Mouse (Mus musculus) spleen, adult 2 months (tissue): ENCODE measurements around the gene Upk2. TPM values are rescaled to one million over a fixed set of nuclear protein-coding genes. Genes with fewer than 3 reads are reported as not detected.
A peak's percentile ranks its signal among the peaks of the same experiment; 100 is the strongest.

ENCODE experiments used
- DNase-seq, 2 experiments: peaks; one replicate each; pipeline versions ENCODE4 v3.0.0 to v3.0.0-alpha.2; 2012 to 2021; ENCODE audit warnings: low spot score in 2 of 2, low read depth in 1 of 2
- H3K27ac ChIP-seq: fragments of 200-500 bp; 2 replicates; pipeline ENCODE4 v1.5.1; 2012; ENCODE audit warnings: low read length, inconsistent platforms; ENCODE audit not compliant: insufficient read depth
- H3K27me3 ChIP-seq: fragments of 200-500 bp; 2 replicates; pipeline ENCODE4 v1.6.1; 2012; ENCODE audit warnings: mild to moderate bottlenecking, moderate library complexity, low read length, inconsistent platforms; ENCODE audit not compliant: control insufficient read depth, insufficient read depth
- H3K36me3 ChIP-seq: fragments of 200-500 bp; 2 replicates; pipeline ENCODE4 v1.6.1; 2012; ENCODE audit warnings: mild to moderate bottlenecking, low read length, inconsistent platforms; ENCODE audit not compliant: control insufficient read depth, insufficient read depth
- H3K4me1 ChIP-seq: fragments of 200-500 bp; 2 replicates; pipeline ENCODE4 v1.6.1; 2011; ENCODE audit warnings: inconsistent platforms; ENCODE audit not compliant: control insufficient read depth, insufficient read depth, insufficient read length
- H3K4me3 ChIP-seq: fragments of 200-500 bp; 2 replicates; pipeline ENCODE4 v1.5.1; 2011; ENCODE audit warnings: mild to moderate bottlenecking, inconsistent platforms; ENCODE audit not compliant: insufficient read depth, insufficient read length; ENCODE audit errors: extremely low read depth
- CTCF ChIP-seq: fragments of 200-500 bp; IDR thresholded peaks from 2 replicates; pipeline ENCODE4 v1.5.1; 2011; ENCODE audit warnings: mild to moderate bottlenecking, inconsistent platforms; ENCODE audit not compliant: insufficient read depth, insufficient read length, insufficient replicate concordance; ENCODE audit errors: extremely low read depth
- POLR2A ChIP-seq: fragments of 200-500 bp; IDR thresholded peaks from 2 replicates; pipeline ENCODE4 v1.6.1; 2011; ENCODE audit warnings: low read depth, low read length, inconsistent platforms
- WGBS: fragments of 180-500 bp; shearing (Covaris S2); methylation state at CpG from one replicate; pipeline ENCODE4 v1.1.7; 2018; 5-methylcytosine and 5-hydroxymethylcytosine counted together
- polyA plus RNA-seq: library from polyadenylated mRNA; depleted of rRNA; stranded (reverse); fragments of >200 nt; gene quantifications from 2 replicates; pipeline ENCODE4 v1.2.3, GENCODE M21; 2012

Gene Upk2
- polyA plus RNA-seq, 1 experiment, result not detected

DNA sequence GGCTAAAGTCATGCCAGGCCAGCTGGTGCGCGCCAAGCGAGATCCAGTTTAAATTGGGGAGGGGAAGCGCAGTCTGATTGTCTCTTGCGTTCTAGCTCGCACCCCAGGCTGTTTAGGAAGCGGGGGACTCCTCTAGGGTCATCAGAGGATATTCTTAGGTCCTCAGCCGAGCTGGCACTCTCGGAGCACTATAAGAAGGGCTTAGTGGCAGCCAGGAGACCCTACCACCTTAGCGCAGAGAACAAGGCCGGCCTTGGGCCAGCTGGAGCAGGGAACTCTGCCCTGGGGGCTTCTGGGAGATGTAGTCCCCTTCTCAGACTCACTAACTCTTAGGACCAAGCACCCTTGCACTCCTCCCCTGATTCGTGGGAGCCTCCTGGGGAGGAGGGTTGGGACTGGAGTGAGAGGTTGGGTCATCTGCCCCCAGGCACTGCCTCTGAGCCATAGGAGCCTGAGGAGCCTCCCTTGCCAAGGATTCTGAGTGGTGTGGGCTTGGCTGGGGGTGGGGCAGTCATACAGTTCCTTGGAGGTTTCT lies 28.8 kb upstream of the Upk2 start:
- Histone ChIP-seq H3K4me3 (peak overlapping the region; percentile 94), H3K27me3 (0 out of 2 replicates have a peak, but pooled peaks cover 1% of the 10 kb centered on the region), H3K36me3 (no peaks in the 10 kb centered on the region), H3K27ac (peak overlapping the region; percentile 93), H3K4me1 (peaks cover 29% of the 10 kb centered on the region)
- under 1% methylated on average over 12 of the region's 12 CpGs for WGBS
- TF ChIP-seq CTCF (no peak), POLR2A (no peak)
- peak in 1 of 2 experiments; percentile 51 for DNase-seq

- no peaks in the 10 kb centered on the region for H3K36me3 ChIP-seq
- 0 out of 2 replicates have a peak, but pooled peaks cover 1% of the 10 kb centered on the region for H3K27me3 ChIP-seq
- peak in 1 of 2 experiments; percentile 30 for DNase-seq
- H3K27ac ChIP-seq, result peak overlapping the region; percentile 93
- WGBS, result under 1% methylated on average over 37 of the region's 39 CpGs
- TF ChIP-seq POLR2A (no peak), CTCF (no peak)
- peak overlapping the region; percentile 94 for H3K4me3 ChIP-seq
- peaks cover 29% of the 10 kb centered on the region for H3K4me1 ChIP-seq
These were observed 28.3 kb upstream of the Upk2 start for GRCm38 (mm10) chr9:44483041-44483509.

DNA sequence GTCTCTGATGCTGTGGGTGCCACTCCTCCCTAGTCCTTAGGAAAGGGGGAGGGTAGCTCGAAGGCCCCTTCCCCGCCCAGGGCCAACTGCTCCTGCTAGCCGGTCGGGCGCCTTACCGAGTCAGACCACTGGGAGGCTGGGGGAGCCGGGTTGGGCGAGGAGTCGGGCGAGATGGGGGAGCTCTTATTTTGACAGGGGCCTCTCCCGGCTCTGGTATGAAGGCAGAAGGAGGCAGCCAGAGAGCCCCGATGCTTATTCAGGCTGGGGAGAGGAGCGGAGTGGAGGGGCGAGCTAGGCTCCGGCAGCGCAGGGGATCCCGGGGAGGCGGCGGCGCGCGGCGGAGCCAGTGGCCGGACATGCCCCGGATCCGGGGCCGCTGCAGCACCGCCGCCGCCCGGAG lies 27.8 kb upstream of the Upk2 start, which contains the start of gene Bcl9l:
Gene Bcl9l (plus strand): TSS at position 274 of the 400 bp plus-strand sequence.
- peaks cover 29% of the 10 kb centered on the region for H3K4me1 ChIP-seq
- no peaks in the 10 kb centered on the region for H3K36me3 ChIP-seq
- H3K27me3 ChIP-seq, result 0 out of 2 replicates have a peak, but pooled peaks cover 1% of the 10 kb centered on the region
- 2% methylated on average over 31 of the region's 31 CpGs for WGBS
- peak; percentile 69 to 81 for DNase-seq
- peak within 1 kb of the TSS; percentile 94 for H3K4me3 ChIP-seq
- TF ChIP-seq CTCF, result peak; percentile 45; the same call in 1 of the 2 replicates
- peak; percentile 70 for TF ChIP-seq POLR2A
- H3K27ac ChIP-seq, result peak within 1 kb of the TSS; percentile 93

- peak overlapping the region; percentile 93 for H3K27ac ChIP-seq
- WGBS, result 11% methylated on average over 3 of the region's 3 CpGs
- peak overlapping the region; percentile 94 for H3K4me3 ChIP-seq
- peak in 1 of 2 experiments; percentile 45 for DNase-seq
- TF ChIP-seq POLR2A, result no peak
- TF ChIP-seq CTCF, result no peak
- peaks cover 33% of the 10 kb centered on the region for H3K4me1 ChIP-seq
- H3K36me3 ChIP-seq, result no peaks in the 10 kb centered on the region
- 0 out of 2 replicates have a peak, but pooled peaks cover 1% of the 10 kb centered on the region for H3K27me3 ChIP-seq
These were observed 27.3 kb upstream of the Upk2 start for GRCm38 (mm10) chr9:44482112-44482511.

- TF ChIP-seq POLR2A (no peak), CTCF (peak; percentile 84)
- 0 out of 2 replicates have a peak, but pooled peaks cover 1% of the 10 kb centered on the region for H3K27me3 ChIP-seq
- peak overlapping the region; percentile 62 for H3K4me3 ChIP-seq
- peak; percentile 63 to 71 for DNase-seq
- peak overlapping the region; percentile 75 for H3K27ac ChIP-seq
- peaks cover 18% of the 10 kb centered on the region for H3K4me1 ChIP-seq
- WGBS, result 1% methylated on average over 26 of the region's 26 CpGs
- no peaks in the 10 kb centered on the region for H3K36me3 ChIP-seq
These were observed 25.1 kb upstream of the Upk2 start for GRCm38 (mm10) chr9:44479628-44480428.

DNA sequence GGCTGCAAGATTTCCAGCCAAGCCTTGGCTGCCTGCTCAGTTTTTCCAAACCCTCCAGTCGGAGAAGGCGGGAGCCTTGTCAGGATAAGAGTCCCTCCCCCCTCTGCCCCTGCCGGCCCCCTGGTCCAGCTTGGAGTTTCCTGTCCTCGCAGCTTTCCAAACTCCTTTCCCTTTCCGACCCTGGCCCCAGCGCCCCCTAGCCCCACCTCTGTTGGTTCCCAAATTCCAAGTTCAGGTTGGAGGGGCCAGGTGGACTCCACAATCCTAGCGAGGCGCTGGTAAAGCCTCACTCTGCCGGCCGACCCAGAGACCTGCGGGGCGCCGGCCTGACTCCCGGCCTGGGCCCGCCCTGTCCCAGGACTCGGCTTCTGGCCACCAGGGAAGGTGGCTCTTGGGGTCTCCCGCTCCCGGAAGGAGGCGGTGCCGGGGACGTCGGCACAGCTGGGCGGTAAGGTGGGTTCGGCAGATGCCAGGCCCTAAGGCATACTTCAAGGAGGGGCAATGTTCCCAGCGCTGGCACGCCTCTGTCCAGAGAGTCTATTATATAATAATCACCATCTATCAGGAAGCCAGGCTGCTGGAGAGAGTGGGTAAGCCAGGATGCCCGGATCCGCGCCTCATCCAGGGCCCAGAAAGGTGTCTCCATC lies 24.3 kb upstream of the Upk2 start:
- 1% methylated on average over 29 of the region's 29 CpGs for WGBS
- no peak for DNase-seq
- Histone ChIP-seq H3K36me3 (no peaks in the 10 kb centered on the region), H3K27me3 (0 out of 2 replicates have a peak, but pooled peaks cover 1% of the 10 kb centered on the region), H3K4me1 (peaks cover 15% of the 10 kb centered on the region; the same call in 1 of the 2 replicates), H3K4me3 (peak overlapping the region; percentile 62), H3K27ac (peak overlapping the region; percentile 75)
- TF ChIP-seq CTCF, result no peak
